Mouse (Mus musculus): ENCODE results near the gene Sult6b1. TPM values are rescaled to one million over a fixed set of nuclear protein-coding genes. Genes with fewer than 3 reads are reported as not detected.
A peak's percentile ranks its signal among the peaks of the same experiment; 100 is the strongest.

Sult6b1 gene
- polyA plus RNA-seq, 1 experiment from 2014 or later: not detected

GRCm38 (mm10) chr17:78882401-78883112, 24.2 kb downstream of the Sult6b1 start, which contains the start of gene Eif2ak2:
Gene Eif2ak2 (minus strand): TSS chr17:78882573.
- Histone ChIP-seq H3K27me3 (no peaks in the 10 kb centered on the region), H3K4me1 (peaks cover 21% of the 10 kb centered on the region), H3K36me3 (peaks cover 10% of the 10 kb centered on the region), H3K4me2 (replicated peaks) (peak within 1 kb of the TSS; percentile 69), H3K9me3 (no peaks in the 10 kb centered on the region), H3K9ac (peak within 1 kb of the TSS; percentile 74), H3K27ac (peak within 1 kb of the TSS; percentile 55), H3K4me3 (peak within 1 kb of the TSS; percentile 60)
- ATAC-seq (ENCODE audit: low FRiP score, low read depth): peak; percentile 96
- 2% methylated on average over 28 of the region's 28 CpGs for WGBS

GRCm38 (mm10) chr17:78881878-78882304, 24.9 kb downstream of the Sult6b1 start:
- peaks cover 21% of the 10 kb centered on the region for H3K4me1 ChIP-seq
- H3K36me3 ChIP-seq: peaks cover 17% of the 10 kb centered on the region
- peak overlapping the region; percentile 74 for H3K9ac ChIP-seq
- H3K4me2 ChIP-seq (replicated peaks): peak overlapping the region; percentile 69
- H3K27ac ChIP-seq: no peak overlapping the region
- H3K9me3 ChIP-seq: no peaks in the 10 kb centered on the region
- WGBS: 11% methylated on average over 7 of the region's 7 CpGs
- no peaks in the 10 kb centered on the region for H3K27me3 ChIP-seq
- H3K4me3 ChIP-seq: peak overlapping the region; percentile 60
- ATAC-seq (ENCODE audit: low FRiP score, low read depth): peak; percentile 34; the same call in 1 of the 2 replicates

- Histone ChIP-seq H3K4me2 (replicated peaks) (no peak overlapping the region), H3K9ac (no peak overlapping the region), H3K27me3 (no peaks in the 10 kb centered on the region), H3K4me3 (no peak overlapping the region), H3K4me1 (no peaks in the 10 kb centered on the region), H3K27ac (no peak overlapping the region), H3K36me3 (peaks cover 54% of the 10 kb centered on the region), H3K9me3 (no peaks in the 10 kb centered on the region)
- 90% methylated on average over 6 of the region's 6 CpGs for WGBS
- ATAC-seq (ENCODE audit: low FRiP score, low read depth): no peak
These were observed 32.9 kb downstream of the Sult6b1 start for GRCm38 (mm10) chr17:78873886-78874285.

- Histone ChIP-seq H3K27ac (no peak overlapping the region), H3K27me3 (no peaks in the 10 kb centered on the region), H3K4me3 (no peak overlapping the region), H3K9ac (no peak overlapping the region), H3K4me2 (replicated peaks) (no peak overlapping the region), H3K4me1 (no peaks in the 10 kb centered on the region), H3K36me3 (peaks cover 62% of the 10 kb centered on the region), H3K9me3 (no peaks in the 10 kb centered on the region)
- no peak for ATAC-seq (ENCODE audit: low FRiP score, low read depth)
- 85% methylated on average over 10 of the region's 10 CpGs for WGBS
These were observed 50.5 kb downstream of the Sult6b1 start for GRCm38 (mm10) chr17:78856243-78856642.

GRCm38 (mm10) chr17:78842271-78842928, 64.4 kb downstream of the Sult6b1 start:
- no peaks in the 10 kb centered on the region for H3K9me3 ChIP-seq
- H3K9ac ChIP-seq: no peak overlapping the region
- 90% methylated on average over 7 of the region's 7 CpGs for WGBS
- H3K27ac ChIP-seq: no peak overlapping the region
- H3K4me3 ChIP-seq: no peak overlapping the region
- H3K4me2 ChIP-seq (replicated peaks): no peak overlapping the region
- H3K36me3 ChIP-seq: peaks cover 85% of the 10 kb centered on the region
- H3K27me3 ChIP-seq: no peaks in the 10 kb centered on the region
- ATAC-seq (ENCODE audit: low FRiP score, low read depth): no peak
- H3K4me1 ChIP-seq: no peaks in the 10 kb centered on the region

- Histone ChIP-seq H3K27ac (peak overlapping the region; percentile 87), H3K4me2 (replicated peaks) (peak overlapping the region; percentile 88), H3K36me3 (peaks cover 30% of the 10 kb centered on the region), H3K9ac (peak overlapping the region; percentile 71), H3K4me3 (peak overlapping the region; percentile 83), H3K27me3 (no peaks in the 10 kb centered on the region), H3K9me3 (no peaks in the 10 kb centered on the region), H3K4me1 (peaks cover 8% of the 10 kb centered on the region)
- ATAC-seq (ENCODE audit: low FRiP score, low read depth): no peak
- WGBS: 21% methylated on average over 2 of the region's 2 CpGs
These were observed 70.7 kb downstream of the Sult6b1 start for GRCm38 (mm10) chr17:78836056-78836455.

- under 1% methylated on average over 81 of the region's 81 CpGs for WGBS
- peaks cover 32% of the 10 kb centered on the region for H3K36me3 ChIP-seq
- H3K9ac ChIP-seq: peak within 1 kb of the TSS; percentile 95
- no peaks in the 10 kb centered on the region for H3K9me3 ChIP-seq
- no peaks in the 10 kb centered on the region for H3K27me3 ChIP-seq
- peak within 1 kb of the TSS; percentile 83 for H3K4me3 ChIP-seq
- H3K4me1 ChIP-seq: peaks cover 8% of the 10 kb centered on the region
- peak within 1 kb of the TSS; percentile 88 for H3K4me2 ChIP-seq (replicated peaks)
- ATAC-seq (ENCODE audit: low FRiP score, low read depth): peak; percentile 99
- peak within 1 kb of the TSS; percentile 87 for H3K27ac ChIP-seq
These were observed 71.6 kb downstream of the Sult6b1 start, which contains the start of the genes Heatr5b and Gpatch11 for GRCm38 (mm10) chr17:78834856-78835835. Gene Heatr5b (minus strand): TSS chr17:78835364. Gene Gpatch11 (plus strand): TSS chr17:78835567.

Other genes starting within 250 kb of the Sult6b1 start
- gene Strn, start 169.8 kb downstream of the Sult6b1 start, polyA plus RNA-seq (2015; fragmentation: Nextera tagmentation; extraction: Ambion mirVana): 4.7 and 5.2 TPM in 2 replicates
- 13.2 and 14.3 TPM in 2 replicates for gene Heatr5b, start 71.6 kb downstream of the Sult6b1 start, polyA plus RNA-seq (2015; fragmentation: Nextera tagmentation; extraction: Ambion mirVana)
- gene Gpatch11, start 71.4 kb downstream of the Sult6b1 start, polyA plus RNA-seq (2015; fragmentation: Nextera tagmentation; extraction: Ambion mirVana): 55.4 and 56.9 TPM in 2 replicates
- gene Eif2ak2, start 24.4 kb downstream of the Sult6b1 start, polyA plus RNA-seq (2015; fragmentation: Nextera tagmentation; extraction: Ambion mirVana): 13.5 and 16.0 TPM in 2 replicates
- gene Cebpzos, start 9.5 kb upstream of the Sult6b1 start, polyA plus RNA-seq (2015; fragmentation: Nextera tagmentation; extraction: Ambion mirVana): 94.3 and 99.8 TPM in 2 replicates
- gene Cebpz, start 30.1 kb upstream of the Sult6b1 start, polyA plus RNA-seq (2015; fragmentation: Nextera tagmentation; extraction: Ambion mirVana): 65.5 and 68.1 TPM in 2 replicates
- gene Ndufaf7, start 30.1 kb upstream of the Sult6b1 start, polyA plus RNA-seq (2015; fragmentation: Nextera tagmentation; extraction: Ambion mirVana): 60.0 and 61.6 TPM in 2 replicates
- 44.2 and 48.2 TPM in 2 replicates for gene Prkd3, start 113.8 kb upstream of the Sult6b1 start, polyA plus RNA-seq (2015; fragmentation: Nextera tagmentation; extraction: Ambion mirVana)
- gene Qpct, start 144.9 kb upstream of the Sult6b1 start, polyA plus RNA-seq (2015; fragmentation: Nextera tagmentation; extraction: Ambion mirVana): 4.1 and 5.7 TPM in 2 replicates